Comparison of ENCODE assay signal across 25 mouse cellular contexts in genomic region chr15:102533926-102534325, GRCm38 (mm10). TPM values are rescaled to one million over a fixed set of nuclear protein-coding genes. Genes with fewer than 3 reads are reported as not detected.
"Had no signal": no experiment of that assay in that cellular context is flagged by ENCODE, and none has a peak within 500 bp of the region (broad histone marks: within the 10 kb centered on the region; RNA-seq: fewer than 3 reads in every experiment).

No protein-coding gene starts in this region.

- H3K9ac ChIP-seq: kidney, embryonic 15.5 days; liver, embryonic 12.5 days; liver, embryonic 15.5 days; lung, embryonic 15.5 days; midbrain, embryonic 15.5 days; neural tube, embryonic 13.5 days had no signal

- H3K4me3 ChIP-seq: kidney, embryonic 15.5 days; liver, embryonic 12.5 days; liver, embryonic 15.5 days; lung, embryonic 15.5 days; megakaryocyte, embryonic 14.5 days; midbrain, embryonic 10.5 days; midbrain, embryonic 15.5 days; myocyte; neural tube, embryonic 13.5 days had no signal

- H3K9me3 ChIP-seq: kidney, embryonic 15.5 days; liver, embryonic 12.5 days; liver, embryonic 15.5 days; lung, embryonic 15.5 days; megakaryocyte, embryonic 14.5 days; midbrain, embryonic 10.5 days; midbrain, embryonic 15.5 days; neural tube, embryonic 13.5 days had no signal

- H3K4me1 ChIP-seq: kidney, embryonic 15.5 days; liver, embryonic 12.5 days; liver, embryonic 15.5 days; lung, embryonic 15.5 days; midbrain, embryonic 10.5 days; midbrain, embryonic 15.5 days; neural tube, embryonic 13.5 days had no signal

- H3K27me3 ChIP-seq: kidney, embryonic 15.5 days; liver, embryonic 12.5 days; liver, embryonic 15.5 days; lung, embryonic 15.5 days; megakaryocyte, embryonic 14.5 days; midbrain, embryonic 15.5 days; neural tube, embryonic 13.5 days had no signal

- DNase-seq: kidney, adult 8-10 months; kidney, postnatal 10 days; kidney, postnatal 36 days; layer of hippocampus, adult 9-11 months; lung, adult 18-20 months; lung, postnatal 10 days; lung, postnatal 36 days; thymus, adult 18-20 months; thymus, postnatal 36 days had no signal

- H3K4me2 ChIP-seq: kidney, embryonic 15.5 days; liver, embryonic 12.5 days; liver, embryonic 15.5 days; lung, embryonic 15.5 days; midbrain, embryonic 15.5 days; neural tube, embryonic 13.5 days had no signal

- H3K27ac ChIP-seq: kidney, embryonic 15.5 days; liver, embryonic 12.5 days; liver, embryonic 15.5 days; lung, embryonic 15.5 days; midbrain, embryonic 10.5 days; midbrain, embryonic 15.5 days; neural tube, embryonic 13.5 days had no signal

- ATAC-seq: liver, embryonic 12.5 days; midbrain, embryonic 15.5 days had no signal

RNA-seq across cellular contexts. Expression of gene Gm10337, which starts 30.4 kb away (rescaled TPM):
- polyA plus RNA-seq: limb, embryonic 11.5 days; limb, embryonic 14.5 days; liver, embryonic 12.5 days; liver, embryonic 15.5 days; lung, embryonic 15.5 days; midbrain, embryonic 10.5 days; myocyte; small intestine, adult 2 months; spleen, adult 2 months; stomach, embryonic 16.5 days; testis, adult 2 months; urinary bladder, adult 2 months had no signal
